Comparison of ENCODE assay signal across 9 mouse cellular contexts in genomic region chr15:79650569-79650968, GRCm38 (mm10). TPM values are rescaled to one million over a fixed set of nuclear protein-coding genes. Genes with fewer than 3 reads are reported as not detected.
A peak's percentile ranks its signal among the peaks of the same experiment; 100 is the strongest.
DNase-seq lines count a peak whose midpoint lies in the region; ATAC-seq and TF ChIP-seq lines count a peak whose summit lies in the region.
"Had no signal": no experiment of that assay in that cellular context is flagged by ENCODE, and none has a peak within 500 bp of the region (broad histone marks: within the 10 kb centered on the region; RNA-seq: fewer than 3 reads in every experiment).

No protein-coding gene starts in this region.

- DNase-seq in adrenal gland, postnatal 10 days: peak; percentile 51
- DNase-seq in adrenal gland, postnatal 4 days (ENCODE audit: low spot score in 2 of 2): no peak
- no peak for DNase-seq in left cerebral cortex, adult 2 months (ENCODE audit: extremely low spot score in 1 of 2, low spot score in 2 of 2)
- no peak for DNase-seq in left cerebral cortex, postnatal 10 days (ENCODE audit: extremely low spot score in 1 of 2, low spot score in 2 of 2)
- peak; percentile 32 to 34 for DNase-seq in lung, adult 18-20 months
- peak; percentile 40 to 77 for DNase-seq in spleen, postnatal 10 days (ENCODE audit: low spot score in 2 of 2)
- DNase-seq in gastrocnemius, postnatal 36 days: no peak

- TF ChIP-seq CTCF in left cerebral cortex, adult 2 months (IDR thresholded peaks at IDR 0.05): peak; percentile 69

- intact Hi-C loops in left cerebral cortex, adult 2 months (cut with DNase I): loop anchor here (10.0 kb wide), 1 partner anchor 426 kb away; the partner anchor contains the start of genes Gm49486 and Pick1
- intact Hi-C loops in left cerebral cortex, postnatal 10 days (cut with DNase I): loop anchor here (10.0 kb wide), 1 partner anchor 106 kb away; the partner anchor contains the start of gene Ddx17
- intact Hi-C loops in gastrocnemius, postnatal 36 days (cut with DNase I): no loop called here

- H3K4me3 ChIP-seq in left cerebral cortex, adult 2 months: no peak overlapping the region
- H3K4me3 ChIP-seq: heart, embryonic 13.5 days had no signal

- H3K27ac ChIP-seq in left cerebral cortex, adult 2 months: no peak overlapping the region
- H3K27ac ChIP-seq: heart, embryonic 13.5 days had no signal

- ATAC-seq in common myeloid progenitor, adult 5-6 weeks (replicated peaks; ENCODE audit: low read depth, poor library complexity, severe bottlenecking): peak; percentile 90

RNA-seq across cellular contexts. Expression of gene Fam227a, which starts 8.2 kb away (rescaled TPM):
- 1 to 10 TPM; 2.8 to 3.1 TPM for total RNA-seq in adrenal gland, postnatal 10 days (2021)
- 1 to 10 TPM; 5.3 to 5.6 TPM for total RNA-seq in adrenal gland, postnatal 4 days (2021)
- 10 to 100 TPM; 12.9 to 13.6 TPM for total RNA-seq in left cerebral cortex, adult 2 months (2021)
- 10 to 100 TPM; 10.4 to 10.6 TPM for total RNA-seq in left cerebral cortex, postnatal 10 days (2021)
- total RNA-seq in common myeloid progenitor, adult 5-6 weeks (2017): 2.8 and 2.9 TPM in 2 replicates
- under 1 TPM; 0.81 to 0.87 TPM for total RNA-seq in gastrocnemius, postnatal 36 days (2021)

RNA-seq across cellular contexts. Expression of gene Cby1, which starts 8.4 kb away (rescaled TPM):
- total RNA-seq in adrenal gland, postnatal 10 days (2021): 10 to 100 TPM; 22.7 to 26.0 TPM
- 10 to 100 TPM; 27.4 to 32.6 TPM for total RNA-seq in adrenal gland, postnatal 4 days (2021)
- 10 to 100 TPM; 42.6 to 49.4 TPM for total RNA-seq in left cerebral cortex, adult 2 months (2021)
- 10 to 100 TPM; 54.5 to 61.0 TPM for total RNA-seq in left cerebral cortex, postnatal 10 days (2021)
- 46.7 and 51.4 TPM in 2 replicates for total RNA-seq in common myeloid progenitor, adult 5-6 weeks (2017)
- 10 to 100 TPM; 12.1 to 14.5 TPM for total RNA-seq in gastrocnemius, postnatal 36 days (2021)

RNA-seq across cellular contexts. Expression of gene Tomm22, which starts 20.1 kb away (rescaled TPM):
- 100 to 1,000 TPM; 143 to 156 TPM for total RNA-seq in adrenal gland, postnatal 10 days (2021)
- 100 to 1,000 TPM; 150 to 153 TPM for total RNA-seq in adrenal gland, postnatal 4 days (2021)
- 10 to 100 TPM; 81.8 to 96.6 TPM for total RNA-seq in left cerebral cortex, adult 2 months (2021)
- 100 to 1,000 TPM; 108 to 112 TPM for total RNA-seq in left cerebral cortex, postnatal 10 days (2021)
- total RNA-seq in common myeloid progenitor, adult 5-6 weeks (2017): 92.2 and 93.2 TPM in 2 replicates
- total RNA-seq in gastrocnemius, postnatal 36 days (2021): 10 to 100 TPM; 56.5 to 60.2 TPM

RNA-seq across cellular contexts. Expression of gene Josd1, which starts 37.1 kb away (rescaled TPM):
- 10 to 100 TPM; 45.1 to 50.7 TPM for total RNA-seq in adrenal gland, postnatal 10 days (2021)
- total RNA-seq in adrenal gland, postnatal 4 days (2021): 10 to 100 TPM; 29.3 to 33.5 TPM
- 10 to 100 TPM; 64.3 to 68.0 TPM for total RNA-seq in left cerebral cortex, adult 2 months (2021)
- 10 to 100 TPM; 43.7 to 46.1 TPM for total RNA-seq in left cerebral cortex, postnatal 10 days (2021)
- 28.5 and 40.3 TPM in 2 replicates for total RNA-seq in common myeloid progenitor, adult 5-6 weeks (2017)
- total RNA-seq in gastrocnemius, postnatal 36 days (2021): 10 to 100 TPM; 12.1 to 13.3 TPM

RNA-seq across cellular contexts. Expression of gene Gtpbp1, which starts 40.1 kb away (rescaled TPM):
- 10 to 100 TPM; 26.7 to 30.0 TPM for total RNA-seq in adrenal gland, postnatal 10 days (2021)
- total RNA-seq in adrenal gland, postnatal 4 days (2021): 10 to 100 TPM; 32.4 to 37.0 TPM
- 10 to 100 TPM; 54.2 to 58.0 TPM for total RNA-seq in left cerebral cortex, adult 2 months (2021)
- 10 to 100 TPM; 44.9 to 48.5 TPM for total RNA-seq in left cerebral cortex, postnatal 10 days (2021)
- total RNA-seq in common myeloid progenitor, adult 5-6 weeks (2017): 55.1 and 66.9 TPM in 2 replicates
- 10 to 100 TPM; 22.5 to 24.2 TPM for total RNA-seq in gastrocnemius, postnatal 36 days (2021)

Comparison
In these comparisons a context has a peak if more than half of its experiments do, and no peak if none do; other contexts are left out.
1. DNase-seq: peak in adrenal gland, postnatal 10 days (single experiment), lung, adult 18-20 months (2 of 2) and spleen, postnatal 10 days (2 of 2); none in adrenal gland, postnatal 4 days (0 of 2), left cerebral cortex, adult 2 months (0 of 2), left cerebral cortex, postnatal 10 days (0 of 2) and gastrocnemius, postnatal 36 days (0 of 2).